Mouse (Mus musculus) stomach, embryonic 15.5 days (tissue): Measurements from ENCODE around the gene Sun2. TPM values are rescaled to one million over a fixed set of nuclear protein-coding genes. Genes with fewer than 3 reads are reported as not detected.

Experiments
- ATAC-seq: fragments of 200-750 bp; cut with Nextera tagmentation; 2 replicates; pipeline ENCODE4 v1.8.0; 2017; ENCODE audit warnings: low read depth, moderate number of reproducible peaks, moderate TSS enrichment; ENCODE audit not compliant: insufficient read depth, low FRiP score
- H3K27ac ChIP-seq: fragments of 300-500 bp; sonication (generic); 2 replicates; pipeline ENCODE4 v1.5.1; 2015; ENCODE audit warnings: mild to moderate bottlenecking, inconsistent platforms
- H3K27me3 ChIP-seq: fragments of 300-500 bp; sonication (generic); replicated peaks from 2 replicates; pipeline ENCODE4 v1.6.1; 2015; ENCODE audit warnings: inconsistent platforms
- H3K36me3 ChIP-seq: fragments of 300-500 bp; sonication (generic); 2 replicates; pipeline ENCODE4 v1.6.1; 2015; ENCODE audit warnings: inconsistent platforms
- H3K4me1 ChIP-seq: fragments of 300-500 bp; sonication (generic); 2 replicates; pipeline ENCODE4 v1.6.1; 2015; ENCODE audit warnings: inconsistent platforms
- H3K4me2 ChIP-seq: fragments of 300-500 bp; sonication (generic); 2 replicates; pipeline ENCODE4 v1.6.1; 2015; ENCODE audit warnings: mild to moderate bottlenecking, inconsistent platforms
- H3K4me3 ChIP-seq: fragments of 300-500 bp; sonication (generic); replicated peaks from 2 replicates; pipeline ENCODE4 v1.5.1; 2015; ENCODE audit warnings: inconsistent platforms
- H3K9ac ChIP-seq: fragments of 300-500 bp; sonication (generic); 2 replicates; pipeline ENCODE4 v1.6.1; 2015; ENCODE audit warnings: inconsistent platforms
- H3K9me3 ChIP-seq: fragments of 300-500 bp; sonication (generic); 2 replicates; pipeline ENCODE4 v1.6.1; 2016; ENCODE audit warnings: inconsistent platforms
- WGBS: fragments of 180-500 bp; shearing (Covaris S2); methylation state at CpG from one replicate; pipeline ENCODE4 v1.1.7; 2015; 5-methylcytosine and 5-hydroxymethylcytosine counted together
- polyA plus RNA-seq: library from polyadenylated mRNA; unstranded; fragments of >200 nt; fragmentation: Nextera tagmentation; extraction: Ambion mirVana; gene quantifications from 2 replicates; pipeline ENCODE4 v1.2.1, GENCODE M21; 2015

Gene Sun2
- polyA plus RNA-seq, 1 experiment from 2014 or later: 5.1 TPM

- Histone ChIP-seq H3K27ac (peak within 1 kb of the TSS; percentile 67), H3K9ac (peak within 1 kb of the TSS; percentile 60), H3K4me3 (peak within 1 kb of the TSS; percentile 75), H3K4me2 (peak within 1 kb of the TSS; percentile 97), H3K36me3 (peaks cover 12% of the 10 kb centered on the region; the same call in 1 of the 2 replicates), H3K4me1 (peaks cover 31% of the 10 kb centered on the region), H3K9me3 (no peaks in the 10 kb centered on the region), H3K27me3 (no peaks in the 10 kb centered on the region)
- ATAC-seq: peak; percentile 95
- under 1% methylated on average over 45 of the region's 45 CpGs for WGBS
Observed at GRCm38 (mm10) chr15:79690426-79691022, 51.8 kb downstream of the Sun2 start, which contains the start of gene Gtpbp1. TSS of gene Gtpbp1 (plus strand) at chr15:79690845.

GRCm38 (mm10) chr15:79689662-79690425, 52.5 kb downstream of the Sun2 start:
- WGBS: 10% methylated on average over 24 of the region's 24 CpGs
- Histone ChIP-seq H3K4me3 (peak overlapping the region; percentile 75), H3K27ac (peak overlapping the region; percentile 54; the same call in 1 of the 2 replicates), H3K27me3 (no peaks in the 10 kb centered on the region), H3K4me2 (peak overlapping the region; percentile 73), H3K4me1 (peaks cover 37% of the 10 kb centered on the region), H3K9ac (no peak overlapping the region), H3K36me3 (peaks cover 8% of the 10 kb centered on the region; the same call in 1 of the 2 replicates), H3K9me3 (no peaks in the 10 kb centered on the region)
- ATAC-seq: no peak

- H3K9ac ChIP-seq: peak overlapping the region; percentile 87; the same call in 1 of the 2 replicates
- no peaks in the 10 kb centered on the region for H3K9me3 ChIP-seq
- H3K27ac ChIP-seq: peak overlapping the region; percentile 98
- H3K27me3 ChIP-seq: no peaks in the 10 kb centered on the region
- 4% methylated on average over 8 of the region's 8 CpGs for WGBS
- peaks cover 50% of the 10 kb centered on the region for H3K4me1 ChIP-seq
- peak overlapping the region; percentile 80 for H3K4me3 ChIP-seq
- ATAC-seq: no peak
- H3K36me3 ChIP-seq: no peaks in the 10 kb centered on the region
- H3K4me2 ChIP-seq: peak overlapping the region; percentile 62
Observed at GRCm38 (mm10) chr15:79688268-79688956, 53.9 kb downstream of the Sun2 start.

- Histone ChIP-seq H3K4me1 (peaks cover 50% of the 10 kb centered on the region), H3K27me3 (no peaks in the 10 kb centered on the region), H3K4me2 (peak within 1 kb of the TSS; percentile 62), H3K27ac (peak within 1 kb of the TSS; percentile 98), H3K4me3 (peak within 1 kb of the TSS; percentile 80), H3K9me3 (no peaks in the 10 kb centered on the region), H3K36me3 (no peaks in the 10 kb centered on the region), H3K9ac (peak within 1 kb of the TSS; percentile 87)
- WGBS: 0% methylated on average over 72 of the region's 72 CpGs
- peak; percentile 69 for ATAC-seq
Observed at GRCm38 (mm10) chr15:79687646-79688267, 54.6 kb downstream of the Sun2 start, which contains the start of gene Josd1. TSS of gene Josd1 (minus strand) at chr15:79687919.

GRCm38 (mm10) chr15:79687175-79687574, 55.2 kb downstream of the Sun2 start:
- no peak for ATAC-seq
- under 1% methylated on average over 33 of the region's 33 CpGs for WGBS
- peaks cover 50% of the 10 kb centered on the region for H3K4me1 ChIP-seq

GRCm38 (mm10) chr15:79686046-79686869, 56.1 kb downstream of the Sun2 start:
- Histone ChIP-seq H3K27ac (no peak overlapping the region; the same call in 1 of the 2 replicates), H3K4me1 (peaks cover 41% of the 10 kb centered on the region)

More at GRCm38 (mm10) chr15:79687175-79687574, 55.2 kb downstream of the Sun2 start:
- H3K4me3 ChIP-seq: peak overlapping the region; percentile 80
- H3K9ac ChIP-seq: peak overlapping the region; percentile 87
- no peaks in the 10 kb centered on the region for H3K9me3 ChIP-seq
- H3K4me2 ChIP-seq: peak overlapping the region; percentile 62
- peak overlapping the region; percentile 98 for H3K27ac ChIP-seq
- H3K36me3 ChIP-seq: no peaks in the 10 kb centered on the region
- no peaks in the 10 kb centered on the region for H3K27me3 ChIP-seq

GRCm38 (mm10) chr15:79685141-79685641, 57.1 kb downstream of the Sun2 start:
- H3K4me1 ChIP-seq: peaks cover 39% of the 10 kb centered on the region
- peak overlapping the region; percentile 62 for H3K4me2 ChIP-seq
- no peak for ATAC-seq
- H3K9ac ChIP-seq: no peak overlapping the region
- H3K27me3 ChIP-seq: no peaks in the 10 kb centered on the region
- H3K4me3 ChIP-seq: peak overlapping the region; percentile 80
- no peaks in the 10 kb centered on the region for H3K9me3 ChIP-seq
- H3K27ac ChIP-seq: no peak overlapping the region
- WGBS: 22% methylated on average over 6 of the region's 6 CpGs
- H3K36me3 ChIP-seq: no peaks in the 10 kb centered on the region

More at GRCm38 (mm10) chr15:79686046-79686869, 56.1 kb downstream of the Sun2 start:
- H3K36me3 ChIP-seq: no peaks in the 10 kb centered on the region
- H3K9ac ChIP-seq: peak overlapping the region; percentile 87; the same call in 1 of the 2 replicates
- no peaks in the 10 kb centered on the region for H3K27me3 ChIP-seq
- WGBS: 11% methylated on average over 15 of the region's 15 CpGs
- ATAC-seq: no peak
- H3K4me3 ChIP-seq: peak overlapping the region; percentile 80
- H3K9me3 ChIP-seq: no peaks in the 10 kb centered on the region
- peak overlapping the region; percentile 62 for H3K4me2 ChIP-seq

- WGBS: 76% methylated on average over 6 of the region's 6 CpGs
- Histone ChIP-seq H3K4me3 (peak overlapping the region; percentile 80), H3K4me1 (peaks cover 37% of the 10 kb centered on the region), H3K27ac (no peak overlapping the region), H3K27me3 (no peaks in the 10 kb centered on the region), H3K36me3 (no peaks in the 10 kb centered on the region), H3K4me2 (peak overlapping the region; percentile 62), H3K9me3 (no peaks in the 10 kb centered on the region), H3K9ac (no peak overlapping the region)
- no peak for ATAC-seq
Observed at GRCm38 (mm10) chr15:79684616-79685015, 57.7 kb downstream of the Sun2 start.

GRCm38 (mm10) chr15:79683707-79684465, 58.5 kb downstream of the Sun2 start:
- Histone ChIP-seq H3K27me3 (no peaks in the 10 kb centered on the region), H3K36me3 (no peaks in the 10 kb centered on the region), H3K4me3 (peak overlapping the region; percentile 80), H3K9ac (no peak overlapping the region), H3K27ac (0 out of 2 replicates have a peak overlapping the region, but pooled peaks have one; percentile 7), H3K4me2 (peak overlapping the region; percentile 62), H3K4me1 (peaks cover 36% of the 10 kb centered on the region), H3K9me3 (no peaks in the 10 kb centered on the region)
- no peak for ATAC-seq
- WGBS: 64% methylated on average over 19 of the region's 19 CpGs

GRCm38 (mm10) chr15:79683146-79683545, 59.2 kb downstream of the Sun2 start:
- peaks cover 36% of the 10 kb centered on the region for H3K4me1 ChIP-seq
- no peak overlapping the region for H3K4me3 ChIP-seq
- no peaks in the 10 kb centered on the region for H3K27me3 ChIP-seq
- H3K4me2 ChIP-seq: no peak overlapping the region
- no peak overlapping the region for H3K27ac ChIP-seq
- no peaks in the 10 kb centered on the region for H3K9me3 ChIP-seq
- H3K9ac ChIP-seq: no peak overlapping the region
- no peaks in the 10 kb centered on the region for H3K36me3 ChIP-seq
- 71% methylated on average over 6 of the region's 6 CpGs for WGBS
- no peak for ATAC-seq
